Mouse (Mus musculus): Measurements from ENCODE around the gene Ntrk3.

Ntrk3 gene

GRCm38 (mm10) chr7:78619818-78620577 lies 117.8 kb downstream of the Ntrk3 start:
- DNase-seq: no peak

- no peak for DNase-seq
Observed at GRCm38 (mm10) chr7:78605538-78606130, 132.2 kb downstream of the Ntrk3 start.

- no peak for DNase-seq
Observed at GRCm38 (mm10) chr7:78603922-78604321, 133.9 kb downstream of the Ntrk3 start.

- DNase-seq: no peak
Observed at GRCm38 (mm10) chr7:78601851-78602250, 136.0 kb downstream of the Ntrk3 start.

- DNase-seq: no peak
Observed at GRCm38 (mm10) chr7:78600886-78601285, 136.9 kb downstream of the Ntrk3 start.

- no peak for DNase-seq
Observed at GRCm38 (mm10) chr7:78599941-78600677, 137.7 kb downstream of the Ntrk3 start.

GRCm38 (mm10) chr7:78598147-78598546 lies 139.7 kb downstream of the Ntrk3 start:
- no peak for DNase-seq

- no peak for DNase-seq
Observed at GRCm38 (mm10) chr7:78597251-78598129, 140.3 kb downstream of the Ntrk3 start.

GRCm38 (mm10) chr7:78596556-78596955 lies 141.3 kb downstream of the Ntrk3 start:
- DNase-seq: no peak

GRCm38 (mm10) chr7:78595895-78596294 lies 141.9 kb downstream of the Ntrk3 start:
- peak; percentile 42 for DNase-seq

- DNase-seq: no peak
Observed at GRCm38 (mm10) chr7:78592948-78593347, 144.9 kb downstream of the Ntrk3 start.

GRCm38 (mm10) chr7:78592172-78592571 lies 145.6 kb downstream of the Ntrk3 start:
- no peak for DNase-seq

- DNase-seq: no peak
Observed at GRCm38 (mm10) chr7:78589766-78590165, 148.0 kb downstream of the Ntrk3 start.

GRCm38 (mm10) chr7:78586800-78587199 lies 151.0 kb downstream of the Ntrk3 start:
- no peak for DNase-seq

GRCm38 (mm10) chr7:78585960-78586359 lies 151.9 kb downstream of the Ntrk3 start:
- DNase-seq: peak; percentile 86

- DNase-seq: no peak
Observed at GRCm38 (mm10) chr7:78584936-78585335, 152.9 kb downstream of the Ntrk3 start.

GRCm38 (mm10) chr7:78584499-78584898 lies 153.3 kb downstream of the Ntrk3 start:
- no peak for DNase-seq

GRCm38 (mm10) chr7:78583678-78584077 lies 154.1 kb downstream of the Ntrk3 start:
- no peak for DNase-seq

GRCm38 (mm10) chr7:78581341-78581740 lies 156.5 kb downstream of the Ntrk3 start:
- DNase-seq: no peak

- no peak for DNase-seq
Observed at GRCm38 (mm10) chr7:78579461-78580234, 158.2 kb downstream of the Ntrk3 start.

GRCm38 (mm10) chr7:78578461-78579359 lies 159.1 kb downstream of the Ntrk3 start:
- DNase-seq: no peak
